Mouse (Mus musculus) stomach, postnatal 0 days (tissue): Measurements from ENCODE around the gene Slc16a5.

ENCODE experiments used
- CTCF ChIP-seq: IDR thresholded peaks from 2 replicates; pipeline ENCODE4 v1.5.1; 2016; ENCODE audit warnings: antibody characterized with exemption, low read depth, mild to moderate bottlenecking, moderate library complexity
- EP300 ChIP-seq: optimal IDR thresholded peaks from 2 replicates; pipeline ENCODE3; 2016; ENCODE audit warnings: antibody characterized with exemption

DNA sequence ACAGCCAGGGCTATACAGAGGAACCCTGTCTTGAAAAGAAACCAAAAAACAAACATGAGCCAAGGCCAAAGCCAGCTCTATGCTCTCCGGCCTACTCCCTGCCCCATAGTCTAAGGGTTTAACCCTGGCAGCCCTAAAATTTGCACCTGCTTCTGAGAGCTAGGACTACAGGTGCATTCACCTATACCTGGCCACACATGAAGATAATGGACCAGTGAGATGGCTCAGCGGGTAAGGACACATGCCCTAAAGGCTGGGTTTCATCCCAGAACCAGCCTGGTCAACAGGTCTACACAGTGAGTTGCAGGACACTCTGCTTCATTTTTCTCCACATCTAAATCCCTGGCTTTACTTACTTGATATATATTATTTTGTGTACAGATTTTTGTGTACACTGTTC, 60.0 kb downstream of the Slc16a5 start:
- TF ChIP-seq CTCF = no peak
- no peak for TF ChIP-seq EP300
